Mouse (Mus musculus): Measurements from ENCODE around the gene Aup1.

Aup1 gene

DNA sequence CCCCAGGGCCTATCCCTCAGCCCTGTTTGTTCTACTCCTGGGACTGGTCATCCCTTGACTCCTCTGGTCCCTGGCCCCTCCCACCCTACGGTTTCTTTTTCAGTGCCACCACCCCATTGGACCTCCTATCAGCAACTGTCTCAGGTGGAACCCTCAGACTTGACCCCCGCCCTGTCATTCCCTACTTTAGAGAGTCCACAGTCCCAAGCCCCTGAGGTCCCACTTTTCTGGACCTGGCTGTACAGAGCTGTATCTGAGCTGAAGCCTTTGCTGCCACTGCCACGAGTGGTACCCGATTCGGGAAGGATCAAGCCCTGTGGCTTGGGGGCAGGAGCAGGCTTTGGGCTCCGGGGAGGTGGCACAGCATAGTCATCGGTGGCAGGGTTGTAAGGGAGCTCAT is 23.2 kb upstream of the Aup1 start:
- DNase-seq (ENCODE audit: low read depth, low spot score): no peak

DNA sequence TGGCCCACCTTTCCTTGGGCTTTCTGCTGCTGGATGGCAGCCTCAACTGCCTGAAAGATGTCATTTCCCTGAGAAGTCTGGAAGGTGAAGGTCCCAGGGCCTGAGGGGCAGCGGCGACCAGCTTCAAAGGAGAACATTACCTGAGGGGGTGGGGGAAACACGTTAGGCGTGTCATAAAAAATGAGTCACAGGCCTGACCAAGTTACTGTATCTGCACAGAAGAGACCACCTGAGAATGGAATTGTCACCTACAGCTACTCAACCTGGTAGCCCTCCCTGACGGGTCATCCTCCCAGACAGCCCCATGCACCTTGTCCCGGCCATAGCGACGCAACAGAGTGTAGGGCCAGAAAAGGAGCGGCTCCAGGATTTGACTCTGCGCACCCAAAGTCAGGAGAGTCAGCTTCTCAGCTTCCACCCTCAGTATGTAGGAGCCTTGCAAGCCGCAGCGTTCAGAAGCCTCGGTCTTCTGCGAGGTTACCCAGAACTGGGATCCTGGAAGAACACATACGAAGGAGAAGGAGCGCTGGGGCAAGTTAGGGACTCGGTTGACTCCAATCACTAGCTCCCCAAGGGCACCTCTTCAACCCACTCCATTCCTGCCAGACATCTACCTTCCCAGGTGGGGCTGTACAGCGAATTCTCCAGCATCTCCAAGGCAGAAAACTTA is 22.3 kb upstream of the Aup1 start:
- DNase-seq (ENCODE audit: low read depth, low spot score): no peak

- DNase-seq (ENCODE audit: low read depth, low spot score): peak; percentile 64
Observed at GRCm38 (mm10) chr6:83032769-83033191, 21.5 kb upstream of the Aup1 start.

GRCm38 (mm10) chr6:83033249-83034185 is 20.8 kb upstream of the Aup1 start, which contains the start of the genes Dok1 and Loxl3:
Dok1 (minus strand) TSS chr6:83033471.
Loxl3 (plus strand) TSS chr6:83034173.
- DNase-seq (ENCODE audit: low read depth, low spot score): peak; percentile 82

GRCm38 (mm10) chr6:83034463-83035055 is 19.8 kb upstream of the Aup1 start:
- no peak for DNase-seq (ENCODE audit: low read depth, low spot score)

GRCm38 (mm10) chr6:83037188-83037587 is 17.1 kb upstream of the Aup1 start:
- DNase-seq (ENCODE audit: low read depth, low spot score): no peak

- peak; percentile 82 for DNase-seq (ENCODE audit: low read depth, low spot score)
Observed at GRCm38 (mm10) chr6:83038496-83039012, 15.8 kb upstream of the Aup1 start.

GRCm38 (mm10) chr6:83040601-83041000 is 13.7 kb upstream of the Aup1 start:
- DNase-seq (ENCODE audit: low read depth, low spot score): no peak

GRCm38 (mm10) chr6:83043561-83043960 is 10.8 kb upstream of the Aup1 start:
- DNase-seq (ENCODE audit: low read depth, low spot score): no peak

GRCm38 (mm10) chr6:83043993-83044392 is 10.3 kb upstream of the Aup1 start:
- DNase-seq (ENCODE audit: low read depth, low spot score): no peak

DNA sequence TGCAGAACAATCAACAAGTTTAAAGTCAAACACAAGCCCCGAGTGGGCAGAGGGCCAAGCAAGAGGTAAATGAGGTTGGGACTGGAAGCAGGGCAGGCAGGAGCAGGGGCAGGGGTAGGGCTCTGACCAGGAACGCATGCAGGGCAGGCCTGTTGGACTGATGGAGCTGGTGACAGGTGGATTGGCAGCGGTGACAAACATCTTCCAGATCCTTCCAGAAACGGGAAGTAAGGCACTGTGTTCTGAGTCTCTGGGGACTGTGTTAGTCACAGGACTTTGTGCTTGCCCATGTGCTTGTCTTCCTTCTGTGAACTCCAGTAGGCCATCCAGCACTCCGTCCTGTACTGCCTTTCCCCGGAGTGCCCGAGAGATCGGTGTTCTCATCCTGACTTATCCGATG is 9.6 kb upstream of the Aup1 start:
- DNase-seq (ENCODE audit: low read depth, low spot score): no peak

GRCm38 (mm10) chr6:83049367-83049766 is 5.0 kb upstream of the Aup1 start:
- no peak for DNase-seq (ENCODE audit: low read depth, low spot score)

GRCm38 (mm10) chr6:83053136-83053960 is 973 bp upstream of the Aup1 start:
- no peak for DNase-seq (ENCODE audit: low read depth, low spot score)

DNA sequence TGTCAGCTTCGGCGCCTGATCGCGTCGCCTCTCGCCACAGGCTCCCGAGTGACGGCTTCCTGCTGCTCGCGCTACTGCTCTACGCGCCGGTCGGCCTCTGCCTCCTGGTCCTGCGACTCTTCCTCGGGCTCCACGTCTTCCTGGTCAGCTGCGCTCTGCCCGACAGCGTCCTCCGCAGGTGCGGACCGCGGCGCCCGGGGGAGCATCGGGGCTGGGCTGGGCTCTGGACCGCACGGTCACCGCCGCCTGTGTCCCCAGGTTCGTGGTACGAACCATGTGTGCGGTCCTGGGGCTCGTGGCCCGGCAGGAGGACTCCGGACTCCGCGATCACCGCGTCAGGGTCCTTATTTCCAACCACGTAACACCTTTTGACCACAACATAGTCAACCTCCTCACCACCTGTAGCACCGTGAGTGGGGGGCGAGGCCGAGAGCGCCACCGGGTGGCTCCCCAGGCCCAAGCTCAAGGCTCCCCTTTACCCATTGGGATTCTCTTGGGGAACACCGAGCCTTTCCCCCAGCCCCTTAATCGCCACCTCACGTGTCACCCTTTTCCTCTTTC is 630 bp downstream of the Aup1 start, which contains the start of gene Htra2:
Gene Htra2, minus strand, starts transcription at position 403 of the 561 bp plus-strand sequence.
- no peak for DNase-seq (ENCODE audit: low read depth, low spot score)

DNA sequence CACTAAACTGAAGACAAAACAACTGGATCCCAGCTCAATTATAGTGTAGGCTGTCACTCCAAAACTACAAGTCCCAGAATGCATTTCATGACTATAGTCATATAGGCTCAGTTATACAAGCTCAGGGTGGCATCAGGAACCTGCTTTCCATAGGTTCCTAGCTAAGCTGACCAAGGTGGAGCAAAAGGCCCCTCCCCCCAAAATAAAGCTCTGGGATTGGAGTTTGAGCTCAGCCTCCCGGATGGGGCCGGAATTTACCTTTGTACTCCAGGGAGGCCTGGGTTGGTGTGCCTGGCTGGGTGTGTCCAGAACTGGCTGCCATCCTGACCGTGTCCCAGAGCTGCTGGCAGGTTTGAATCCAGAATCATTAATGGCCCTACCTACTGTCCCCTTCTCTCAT is 3.5 kb downstream of the Aup1 start, which contains the start of gene Dqx1:
Gene Dqx1, plus strand, starts transcription at position 55 of the 400 bp plus-strand sequence.
- DNase-seq (ENCODE audit: low read depth, low spot score): no peak

GRCm38 (mm10) chr6:83058725-83059124 is 4.4 kb downstream of the Aup1 start:
- DNase-seq (ENCODE audit: low read depth, low spot score): no peak

- DNase-seq (ENCODE audit: low read depth, low spot score): no peak
Observed at GRCm38 (mm10) chr6:83065995-83066394, 11.7 kb downstream of the Aup1 start.

GRCm38 (mm10) chr6:83066441-83066840 is 12.1 kb downstream of the Aup1 start:
- DNase-seq (ENCODE audit: low read depth, low spot score): no peak

DNA sequence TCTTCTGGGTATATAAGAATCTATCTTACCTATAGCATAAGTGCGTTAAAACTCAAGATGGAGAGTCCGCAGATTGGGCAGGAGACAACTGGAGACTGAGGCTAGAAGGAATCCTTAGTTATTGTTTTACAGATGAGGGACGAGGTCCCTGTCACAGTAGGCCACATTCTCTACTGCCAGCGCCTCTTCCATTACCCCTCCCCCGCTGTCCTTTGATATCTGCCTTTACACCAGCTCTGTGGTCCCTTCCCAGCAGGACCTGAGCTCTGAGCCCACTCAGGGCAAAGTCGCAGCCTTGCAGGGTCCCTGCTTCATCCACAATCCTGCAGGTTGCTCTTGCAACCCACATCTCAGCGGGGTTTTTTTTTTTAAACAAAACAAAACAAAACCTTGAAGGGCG is 13.9 kb downstream of the Aup1 start:
- no peak for DNase-seq (ENCODE audit: low read depth, low spot score)

DNA sequence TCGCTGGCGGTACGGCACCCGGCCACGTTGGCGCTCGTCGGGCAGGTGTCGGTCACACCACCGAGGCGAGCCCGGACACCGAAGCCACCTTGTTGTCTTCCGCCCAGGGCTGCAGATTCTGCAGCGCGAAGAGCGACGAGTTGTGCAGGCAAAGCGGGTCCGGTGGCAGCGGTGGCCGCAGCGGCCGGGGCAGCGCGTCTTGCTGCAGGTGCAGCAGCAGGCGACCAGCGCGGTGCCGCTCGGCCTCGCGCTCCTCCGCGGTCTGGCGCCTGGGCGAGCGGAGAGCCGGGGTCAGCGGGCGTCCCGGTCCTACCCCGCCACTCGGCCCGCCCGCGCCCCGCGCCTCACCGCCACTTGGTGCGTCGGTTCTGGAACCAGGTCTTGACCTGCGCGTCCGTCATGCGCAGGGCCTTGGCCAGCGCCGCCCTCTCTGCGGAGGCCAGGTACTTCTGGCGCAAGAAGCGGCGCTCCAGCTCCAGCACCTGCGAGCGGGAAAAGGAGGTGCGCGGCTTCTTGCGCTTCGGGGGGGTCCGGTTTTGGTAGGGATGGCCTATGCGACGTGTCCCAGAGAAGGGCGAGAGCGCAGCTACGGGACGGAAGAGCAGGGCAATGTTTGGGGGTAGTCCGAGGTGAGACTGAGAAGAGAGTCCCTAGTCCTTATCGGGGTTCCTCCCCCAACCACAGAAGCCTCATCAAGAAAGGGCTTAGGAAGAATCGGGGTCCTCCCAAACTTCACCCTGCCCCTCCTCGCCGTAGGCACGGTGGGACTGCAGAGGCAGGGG is 14.6 kb downstream of the Aup1 start:
- DNase-seq (ENCODE audit: low read depth, low spot score): no peak
